Mouse (Mus musculus) myocyte (in vitro differentiated cells): ENCODE results near the gene Cdk5rap3.

Experiments used
- CEBPB ChIP-seq: IDR thresholded peaks from 2 replicates; pipeline ENCODE4 v1.6.1; 2011; ENCODE audit warnings: mild to moderate bottlenecking, moderate library complexity; ENCODE audit not compliant: poor library complexity, insufficient read depth, severe bottlenecking
- E2F4 ChIP-seq: IDR thresholded peaks from one replicate; pipeline ENCODE4 v1.6.1; 2011; ENCODE audit warnings: mild to moderate bottlenecking, control low read depth, moderate library complexity; ENCODE audit not compliant: insufficient read depth
- MAX ChIP-seq: IDR thresholded peaks from one replicate; pipeline ENCODE4 v1.6.1; 2011; ENCODE audit warnings: low read depth, mild to moderate bottlenecking, control low read depth
- MYOD1 ChIP-seq, 3 experiments: IDR thresholded peaks; one replicate each; pipeline ENCODE4 v1.6.1; 2011; ENCODE audit warnings: control low read depth in 2 of 3, low read depth in 2 of 3, mild to moderate bottlenecking in 2 of 3, moderate library complexity in 1 of 3; ENCODE audit not compliant: insufficient read length in 2 of 3, control insufficient read depth in 1 of 3
- POLR2A ChIP-seq: IDR thresholded peaks from one replicate; pipeline ENCODE4 v1.6.1; 2011; ENCODE audit warnings: low read depth, mild to moderate bottlenecking, control low read depth, moderate library complexity; ENCODE audit not compliant: insufficient read length
- POLR2AphosphoS2 ChIP-seq: IDR thresholded peaks from one replicate; pipeline ENCODE4 v1.6.1; 2011; ENCODE audit warnings: low read depth, control low read depth; ENCODE audit not compliant: insufficient read length
- REST ChIP-seq: IDR thresholded peaks from one replicate; pipeline ENCODE4 v1.6.1; 2011; ENCODE audit warnings: mild to moderate bottlenecking, control low read depth, moderate library complexity; ENCODE audit not compliant: insufficient read depth, insufficient read length
- TCF12 ChIP-seq: IDR thresholded peaks from one replicate; pipeline ENCODE4 v1.6.1; 2011; ENCODE audit warnings: mild to moderate bottlenecking, control low read depth; ENCODE audit not compliant: poor library complexity, insufficient read depth, severe bottlenecking
- USF1 ChIP-seq: IDR thresholded peaks from one replicate; pipeline ENCODE4 v1.6.1; 2011; ENCODE audit warnings: low read depth, mild to moderate bottlenecking, control low read depth, moderate library complexity

GRCm38 (mm10) chr11:96875745-96876144 is 40.6 kb downstream of the Cdk5rap3 start:
- TF ChIP-seq POLR2AphosphoS2 (no peak), POLR2A (no peak), CEBPB (no peak), TCF12 (no peak), E2F4 (no peak), USF1 (no peak), MAX (no peak), MYOD1 (IDR thresholded peaks at IDR 0.05; ENCODE audit: control insufficient read depth in 1 of 3, insufficient read length in 2 of 3, low read depth in 2 of 3) (peak in 2 of 3 experiments; percentile 51 to 71), REST (no peak)
